Mouse (Mus musculus) skeletal muscle tissue, adult 2 months (tissue): Measurements from ENCODE around the gene Eif4b.

Experiments used
- DNase-seq: peaks from one replicate; pipeline ENCODE4 v3.0.0-alpha.2; 2012; ENCODE audit warnings: low read depth, low spot score

Eif4b gene

DNA sequence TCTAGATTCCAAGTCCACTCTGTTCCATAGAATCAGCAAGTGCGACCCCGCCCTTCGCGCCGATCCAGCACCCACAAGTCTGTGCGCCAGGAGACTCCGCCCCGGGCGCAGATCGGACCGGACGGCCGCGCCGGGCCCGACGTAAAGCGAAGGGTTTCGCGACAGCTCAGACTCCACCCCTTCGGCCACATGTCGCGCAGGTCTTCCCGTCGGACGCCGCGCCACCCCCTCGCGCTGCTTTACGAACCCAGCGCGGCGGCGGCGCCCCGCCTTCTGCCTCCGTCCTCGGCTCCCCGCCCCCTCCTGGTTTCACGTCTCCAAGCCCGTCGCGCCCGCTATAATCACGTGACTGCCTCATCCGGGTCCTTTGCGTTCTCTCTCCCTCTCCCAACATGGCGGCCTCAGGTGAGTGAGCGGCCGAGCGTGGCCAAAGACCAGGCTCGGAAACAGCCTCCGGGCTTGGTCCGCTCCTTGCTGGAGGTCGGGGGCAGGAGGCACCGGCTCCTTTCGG, at the start of gene Eif4b:
Eif4b (plus strand) TSS at position 215 of the 511 bp plus-strand sequence.
- DNase-seq, result peak; percentile 99

DNA sequence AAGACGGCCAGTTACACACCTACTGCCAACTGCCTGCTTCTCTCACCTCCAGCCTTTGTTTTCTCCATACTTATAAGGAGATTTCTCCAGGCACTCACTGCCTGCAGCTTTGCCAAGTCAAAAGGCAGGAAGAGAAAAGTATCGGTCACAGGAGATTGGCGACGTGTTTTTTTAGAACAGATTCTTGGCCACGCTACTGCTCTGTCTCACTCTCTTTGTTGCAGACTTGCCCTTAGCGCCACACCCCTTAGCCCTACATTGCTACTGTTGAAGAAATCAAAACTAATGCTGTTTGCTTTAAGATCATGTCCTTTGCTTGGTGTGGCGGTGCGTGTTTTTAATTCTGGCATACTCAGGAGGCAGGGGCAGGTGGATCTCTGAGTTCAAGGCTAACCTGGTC, 49.7 kb upstream of the Eif4b start:
- no peak for DNase-seq

GRCm38 (mm10) chr15:102025136-102025872, 48.3 kb upstream of the Eif4b start:
- no peak for DNase-seq

- DNase-seq, result no peak
These were observed 47.1 kb upstream of the Eif4b start for GRCm38 (mm10) chr15:102026430-102026829.

DNA sequence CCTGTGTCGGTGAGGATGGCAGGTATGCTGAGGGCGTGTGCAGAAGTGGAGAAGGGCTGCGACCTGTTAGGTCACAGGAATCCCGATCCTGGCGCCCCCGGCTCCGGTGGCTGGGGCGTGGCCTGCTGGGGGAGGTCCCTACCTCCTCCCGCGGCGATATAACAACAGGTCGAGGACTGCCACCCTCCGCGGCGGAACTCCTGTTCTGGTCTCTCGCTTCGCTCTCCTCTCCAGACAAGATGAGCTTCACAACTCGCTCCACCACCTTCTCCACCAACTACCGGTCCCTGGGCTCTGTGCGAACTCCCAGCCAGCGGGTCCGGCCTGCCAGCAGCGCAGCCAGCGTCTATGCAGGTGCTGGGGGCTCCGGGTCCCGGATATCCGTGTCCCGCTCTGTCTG, 45.5 kb upstream of the Eif4b start, which contains the start of gene Krt18:
Krt18 (plus strand) TSS at position 141 of the 400 bp plus-strand sequence.
- DNase-seq, result no peak

DNA sequence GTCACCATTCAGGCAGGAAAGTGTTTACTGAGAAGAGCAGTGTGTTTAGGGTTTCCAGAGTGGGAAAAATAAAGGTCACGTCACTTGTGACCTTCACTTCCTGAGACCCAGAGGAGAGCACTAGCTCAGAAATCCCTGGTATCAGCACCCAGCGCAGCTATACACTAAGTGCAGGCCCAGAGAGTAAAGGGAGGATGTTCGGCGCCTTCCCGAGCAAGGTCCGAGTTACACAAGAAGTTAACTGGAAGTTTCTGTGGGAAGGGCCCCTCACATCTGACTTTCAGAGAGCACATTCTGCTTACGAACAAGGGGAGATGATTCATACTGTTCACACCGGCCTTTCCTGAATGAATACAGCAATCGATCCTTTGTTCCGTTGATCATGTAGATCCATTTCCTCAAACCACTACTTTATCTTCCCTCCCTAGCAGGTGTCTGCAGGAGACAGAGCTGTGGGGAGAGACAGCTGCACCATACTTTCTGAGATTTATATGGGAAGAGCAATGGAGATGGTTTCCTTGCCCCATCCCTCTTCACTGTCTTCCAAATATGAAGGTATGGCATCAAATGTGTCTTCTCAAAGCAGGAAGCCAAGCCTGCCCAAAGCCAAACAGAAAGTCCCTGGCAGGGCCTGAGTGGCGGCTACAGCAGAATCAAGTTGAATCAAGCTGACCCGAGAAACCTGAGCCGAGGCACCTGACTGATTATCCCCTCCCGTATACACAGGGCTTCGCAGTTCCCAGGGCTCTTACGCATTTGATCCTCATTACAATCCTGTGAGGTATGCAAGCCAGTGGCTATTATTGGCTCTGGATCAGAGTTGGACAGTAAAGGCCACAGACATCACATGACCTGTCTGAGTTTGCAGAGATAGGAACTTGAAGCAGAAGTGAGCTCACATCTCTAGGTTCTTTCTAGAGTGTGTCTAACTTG, 39.2 kb upstream of the Eif4b start:
- no peak for DNase-seq

- DNase-seq, result no peak
These were observed 33.3 kb upstream of the Eif4b start for GRCm38 (mm10) chr15:102040277-102040676.

GRCm38 (mm10) chr15:102041951-102042350, 31.6 kb upstream of the Eif4b start:
- DNase-seq, result no peak

GRCm38 (mm10) chr15:102044745-102045144, 28.8 kb upstream of the Eif4b start:
- no peak for DNase-seq

- DNase-seq, result no peak
These were observed 27.9 kb upstream of the Eif4b start for GRCm38 (mm10) chr15:102045691-102046090.

GRCm38 (mm10) chr15:102048006-102048405, 25.6 kb upstream of the Eif4b start:
- no peak for DNase-seq

DNA sequence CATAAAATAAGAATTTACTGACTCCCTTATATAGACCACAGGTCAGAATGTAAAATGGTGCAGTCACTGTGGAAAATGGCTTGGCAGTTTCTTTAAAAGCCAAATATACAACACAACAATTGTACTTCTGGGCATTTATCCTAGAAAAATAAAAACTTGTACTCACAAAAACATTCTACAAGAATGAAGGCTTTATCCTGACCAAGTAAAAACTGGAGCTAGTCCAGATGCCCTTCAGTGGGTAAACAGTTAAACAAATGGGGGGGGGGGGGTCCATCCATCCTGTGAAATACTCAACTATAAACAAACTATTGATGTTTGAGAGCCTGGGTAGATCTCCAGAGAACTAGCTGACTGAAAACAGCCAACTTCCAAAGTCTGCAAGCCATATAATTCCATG, 23.7 kb upstream of the Eif4b start:
- DNase-seq, result no peak

DNA sequence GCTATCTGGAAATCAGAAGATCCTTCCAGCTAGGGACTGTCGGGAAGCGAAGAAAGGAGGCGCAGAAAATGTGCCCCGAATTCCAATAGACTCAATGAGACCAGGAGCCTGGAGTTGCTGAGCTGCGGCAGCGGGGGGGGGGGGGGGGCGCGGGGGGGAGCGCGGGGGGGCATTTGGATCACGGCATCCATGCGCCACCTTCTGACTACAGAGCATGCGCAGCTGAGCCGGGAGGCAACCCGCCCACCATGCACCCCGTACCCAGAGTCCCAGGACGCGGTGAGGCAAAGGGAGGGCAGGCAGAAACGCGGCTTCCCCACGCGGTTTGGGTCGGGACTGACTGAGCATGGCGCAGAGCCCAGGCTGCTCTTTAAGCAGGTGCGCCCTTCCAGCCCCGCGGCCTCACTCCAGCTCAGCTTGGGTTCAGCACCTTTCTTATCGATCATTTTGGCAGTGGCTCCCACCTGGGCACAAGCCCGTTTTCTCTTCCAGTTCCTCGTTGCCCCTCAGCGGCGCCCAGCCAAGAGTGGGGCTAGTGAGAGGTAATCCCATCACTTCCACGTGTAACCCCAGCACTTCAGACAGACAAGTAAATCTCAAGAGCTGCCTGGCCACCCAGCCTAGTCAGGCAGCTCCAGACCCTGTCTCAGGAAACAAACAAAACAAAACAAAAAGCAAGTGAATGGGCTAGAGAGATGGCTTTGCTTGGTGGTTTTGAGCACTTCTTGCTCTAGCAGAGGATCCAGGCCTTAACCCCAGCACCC, 21.5 kb upstream of the Eif4b start:
- DNase-seq, result no peak

GRCm38 (mm10) chr15:102056495-102057174, 16.9 kb upstream of the Eif4b start:
- no peak for DNase-seq

- peak; percentile 88 for DNase-seq
These were observed 7.8 kb upstream of the Eif4b start for GRCm38 (mm10) chr15:102065661-102066325.

DNA sequence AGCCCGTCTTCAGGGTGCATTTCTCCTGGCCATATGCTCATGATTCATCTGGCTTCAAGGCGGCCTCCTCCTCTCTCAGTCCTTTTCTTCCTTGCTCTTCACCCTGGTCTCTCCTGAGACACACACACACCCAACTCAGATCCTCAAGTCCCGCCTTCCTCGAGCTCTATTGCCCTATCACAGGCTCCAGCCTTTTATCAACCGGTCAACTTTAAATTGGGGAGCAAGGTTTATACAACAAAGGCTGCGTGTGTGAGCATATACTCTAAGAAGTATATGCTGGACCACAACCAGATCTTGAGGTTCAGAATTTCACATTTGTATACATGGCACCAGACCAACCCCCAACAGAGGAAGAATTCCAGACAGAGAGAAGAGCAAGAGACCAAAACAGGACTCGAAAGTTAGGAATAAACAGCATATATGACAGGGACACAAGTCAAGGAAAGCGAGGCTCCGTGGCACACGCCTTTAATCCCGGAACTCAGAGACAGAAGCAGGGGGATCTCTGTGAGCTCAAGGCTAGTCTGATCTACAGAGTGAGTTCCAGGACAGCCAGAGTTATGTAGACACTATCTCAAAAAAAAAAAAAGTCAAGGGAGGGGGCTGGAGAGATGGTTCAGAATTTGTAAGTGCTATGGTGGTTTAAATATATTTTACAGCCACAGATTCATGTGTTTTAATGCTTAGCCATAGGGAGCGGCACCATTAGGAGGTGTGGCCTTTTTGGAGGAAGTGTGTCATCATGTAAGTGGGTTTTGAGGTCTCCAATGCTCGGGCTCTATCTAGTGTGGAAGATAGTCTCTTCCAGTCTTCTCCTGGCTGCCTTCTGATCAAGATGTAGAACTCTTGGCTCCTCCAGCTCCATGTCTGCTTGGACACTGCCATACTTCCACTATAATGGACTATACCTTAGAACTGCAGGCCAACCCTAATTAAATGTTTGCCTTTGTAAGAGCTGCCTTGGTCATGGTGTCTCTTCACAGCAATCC, 2.8 kb upstream of the Eif4b start:
- DNase-seq, result no peak

- no peak for DNase-seq
These were observed 512 bp upstream of the Eif4b start for GRCm38 (mm10) chr15:102072963-102073558.

- DNase-seq, result peak; percentile 41
These were observed 628 bp downstream of the Eif4b start for GRCm38 (mm10) chr15:102074070-102074731.
